Mouse (Mus musculus) limb, embryonic 10.5 days (tissue): ENCODE results near the gene Sned1. TPM values are rescaled to one million over a fixed set of nuclear protein-coding genes. Genes with fewer than 3 reads are reported as not detected.

ENCODE experiments used
- DNase-seq: peaks from one replicate; pipeline ENCODE4 v3.0.0-alpha.2; 2017; ENCODE audit warnings: low spot score
- H3K27ac ChIP-seq: fragments of 300-500 bp; sonication (generic); 2 replicates; pipeline ENCODE4 v1.5.1; 2016; ENCODE audit warnings: mild to moderate bottlenecking
- H3K27me3 ChIP-seq: fragments of 300-500 bp; sonication (generic); 2 replicates; pipeline ENCODE4 v1.6.1; 2016; ENCODE audit warnings: low read depth, mild to moderate bottlenecking; ENCODE audit not compliant: poor library complexity, severe bottlenecking
- H3K36me3 ChIP-seq: fragments of 300-500 bp; sonication (generic); 2 replicates; pipeline ENCODE4 v1.6.1; 2016; ENCODE audit warnings: mild to moderate bottlenecking, moderate library complexity
- H3K4me1 ChIP-seq: fragments of 300-500 bp; sonication (generic); 2 replicates; pipeline ENCODE4 v1.6.1; 2016
- H3K4me3 ChIP-seq: fragments of 300-500 bp; sonication (generic); 2 replicates; pipeline ENCODE4 v1.5.1; 2016; ENCODE audit warnings: mild to moderate bottlenecking, moderate library complexity
- H3K9me3 ChIP-seq: fragments of 300-500 bp; sonication (generic); replicated peaks from 2 replicates; pipeline ENCODE4 v1.6.1; 2016; ENCODE audit warnings: mild to moderate bottlenecking
- WGBS: fragments of 180-500 bp; shearing (Covaris S2); methylation state at CpG from one replicate; pipeline ENCODE4 v1.1.7; 2016; 5-methylcytosine and 5-hydroxymethylcytosine counted together
- microRNA-seq: library from miRNA; unstranded; fragments of <30 nt; microRNA quantifications from one replicate; pipeline ENCODE4, GENCODE M21; 2017
- polyA plus RNA-seq: library from polyadenylated mRNA; unstranded; fragments of >200 nt; fragmentation: Nextera tagmentation; extraction: Ambion mirVana; gene quantifications from 2 replicates; pipeline ENCODE4 v1.2.1, GENCODE M21; 2016

Sned1 gene
- polyA plus RNA-seq, 1 experiment from 2014 or later, result 27.8 TPM

GRCm38 (mm10) chr1:93349701-93350100 lies 114.1 kb downstream of the Sned1 start:
- Histone ChIP-seq H3K4me1 (no peaks in the 10 kb centered on the region), H3K27me3 (no peaks in the 10 kb centered on the region), H3K9me3 (no peaks in the 10 kb centered on the region), H3K4me3 (no peak overlapping the region), H3K27ac (no peak overlapping the region), H3K36me3 (peaks cover 89% of the 10 kb centered on the region)
- no peak for DNase-seq
- WGBS, result 83% methylated on average over 4 of the region's 4 CpGs

Small RNAs within 50 kb of the gene (microRNA-seq; reads per million reads assigned to microRNA genes)
- not detected for gene Mir6901
- gene Mir6902, result not detected

Other genes starting within 250 kb of the Sned1 start
- not detected in 2 replicates for gene Aqp12, start 229.5 kb upstream of the Sned1 start, polyA plus RNA-seq
- gene Kif1a, start 133.9 kb upstream of the Sned1 start, polyA plus RNA-seq, result 2.2 and 4.9 TPM in 2 replicates
- gene Agxt, start 100.6 kb upstream of the Sned1 start, polyA plus RNA-seq, result 0.11 TPM in 1 of 2 replicates, not detected in the other
- gene 2310007B03Rik, start 74.9 kb upstream of the Sned1 start, polyA plus RNA-seq, result 0.74 and 1.4 TPM in 2 replicates
- 0.33 and 0.34 TPM in 2 replicates for gene Crocc2, start 67.1 kb upstream of the Sned1 start, polyA plus RNA-seq
- 39.4 and 44.2 TPM in 2 replicates for gene Mterf4, start 70.1 kb downstream of the Sned1 start, polyA plus RNA-seq
- 77.2 and 88.0 TPM in 2 replicates for gene Ppp1r7, start 107.0 kb downstream of the Sned1 start, polyA plus RNA-seq
- 29.0 and 34.7 TPM in 2 replicates for gene Pask, start 107.6 kb downstream of the Sned1 start, polyA plus RNA-seq
- 0.13 and 0.40 TPM in 2 replicates for gene Ano7, start 138.1 kb downstream of the Sned1 start, polyA plus RNA-seq
- gene Hdlbp, start 243.0 kb downstream of the Sned1 start, polyA plus RNA-seq, result 120 and 134 TPM in 2 replicates